Mouse (Mus musculus) liver, embryonic 14.5 days (tissue): Measurements from ENCODE around the gene Tspan15.

ENCODE experiments used
- CTCF ChIP-seq: IDR thresholded peaks from 2 replicates; pipeline ENCODE4 v1.5.1; 2016; ENCODE audit warnings: antibody characterized with exemption, low read depth, control low read depth
- EP300 ChIP-seq: IDR thresholded peaks from 2 replicates; pipeline ENCODE4 v1.6.1; 2016; ENCODE audit warnings: antibody characterized with exemption, low read depth

DNA sequence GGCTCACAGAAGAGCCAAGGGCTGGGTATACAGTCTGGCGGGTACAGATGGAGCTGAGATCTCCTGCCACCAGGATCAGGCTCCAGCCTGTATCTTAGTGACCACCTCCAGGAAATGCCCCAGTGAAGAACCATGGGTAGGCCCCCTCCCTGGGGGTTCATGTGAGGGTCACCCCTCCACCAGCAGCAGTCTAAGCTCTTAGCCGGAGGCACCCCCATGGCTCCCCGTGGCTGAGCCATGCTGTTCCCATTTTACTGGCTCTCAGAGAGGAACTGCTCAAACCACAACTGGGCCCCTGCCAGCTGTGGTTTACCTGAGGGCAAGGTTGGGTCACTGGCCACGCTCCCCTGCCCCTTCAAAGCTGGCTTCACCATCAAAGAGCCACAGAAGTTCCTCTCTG is 41.1 kb downstream of the Tspan15 start:
- TF ChIP-seq CTCF (no peak), EP300 (0 out of 2 replicates have a peak, but pooled peaks have one; percentile 26)
